Mouse (Mus musculus): ENCODE measurements at regions not wholly inside any gene's neighbourhood (a gene's known extent, or its start where the extent isn't known, plus 50 kb on each side); places are given as distances from the start of the nearest gene placed in this dataset.

- H3K27me3 ChIP-seq (ENCODE audit: control insufficient read depth, insufficient read depth, low read length): no peaks in the 10 kb centered on the region
- 0 out of 2 replicates have a peak, but pooled peaks cover 3% of the 10 kb centered on the region for H3K4me1 ChIP-seq (replicated peaks; ENCODE audit: control insufficient read depth, insufficient read depth, low read length)
- no peaks in the 10 kb centered on the region for H3K36me3 ChIP-seq (ENCODE audit: control insufficient read depth, insufficient read depth, low read length)
- no peak for TF ChIP-seq POLR2A (IDR thresholded peaks at IDR 0.05; ENCODE audit: control insufficient read depth, extremely low read depth, insufficient read depth, low read length, poor library complexity)
- no peak for TF ChIP-seq CTCF (IDR thresholded peaks at IDR 0.05; ENCODE audit: borderline replicate concordance, control insufficient read depth, extremely low read depth, insufficient read depth, low read length, poor library complexity)
- 97% methylated on average over 3 of the region's 3 CpGs for WGBS
- no peak overlapping the region for H3K27ac ChIP-seq (ENCODE audit: control insufficient read depth, insufficient read depth, low read length)
- H3K4me3 ChIP-seq (ENCODE audit: control insufficient read depth, insufficient read depth, low read length): no peak overlapping the region
- no peak for DNase-seq
Measured at GRCm38 (mm10) chr17:45912165-45912564, 120.0 kb downstream of the Vegfa start.

DNA sequence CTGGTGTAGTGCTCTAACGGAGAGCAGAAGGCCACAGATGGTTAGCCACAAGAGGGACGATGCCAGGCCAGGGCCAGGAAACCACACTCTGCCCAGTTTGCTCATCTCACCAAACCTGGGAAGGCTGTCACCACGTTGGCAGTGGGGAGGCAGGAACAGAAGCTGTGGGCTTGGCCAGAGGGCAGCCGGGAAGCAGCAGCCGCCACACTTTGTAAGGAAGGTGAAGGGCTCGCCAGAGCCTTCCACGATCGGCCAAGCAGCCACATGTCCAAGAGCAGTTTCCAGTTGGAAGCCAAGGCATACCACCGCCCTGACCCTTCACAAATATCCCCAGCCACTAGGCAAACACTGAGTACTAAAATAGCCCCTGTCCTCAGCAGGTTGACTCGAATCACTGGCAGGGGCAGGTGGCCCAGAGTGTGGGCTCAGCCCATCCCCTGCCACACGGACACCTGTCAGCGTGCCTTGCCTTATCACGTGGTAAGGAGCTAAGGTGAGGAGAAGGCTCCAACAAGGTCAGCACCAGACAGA lies 120.9 kb downstream of the Vegfa start:
- H3K27me3 ChIP-seq (ENCODE audit: control insufficient read depth, insufficient read depth, low read length): no peaks in the 10 kb centered on the region
- no peak overlapping the region for H3K27ac ChIP-seq (ENCODE audit: control insufficient read depth, insufficient read depth, low read length)
- TF ChIP-seq CTCF (IDR thresholded peaks at IDR 0.05; ENCODE audit: borderline replicate concordance, control insufficient read depth, extremely low read depth, insufficient read depth, low read length, poor library complexity): no peak
- no peak for TF ChIP-seq POLR2A (IDR thresholded peaks at IDR 0.05; ENCODE audit: control insufficient read depth, extremely low read depth, insufficient read depth, low read length, poor library complexity)
- H3K36me3 ChIP-seq (ENCODE audit: control insufficient read depth, insufficient read depth, low read length): no peaks in the 10 kb centered on the region
- DNase-seq: no peak
- 0 out of 2 replicates have a peak, but pooled peaks cover 3% of the 10 kb centered on the region for H3K4me1 ChIP-seq (replicated peaks; ENCODE audit: control insufficient read depth, insufficient read depth, low read length)
- H3K4me3 ChIP-seq (ENCODE audit: control insufficient read depth, insufficient read depth, low read length): no peak overlapping the region
- 78% methylated on average over 13 of the region's 13 CpGs for WGBS

DNA sequence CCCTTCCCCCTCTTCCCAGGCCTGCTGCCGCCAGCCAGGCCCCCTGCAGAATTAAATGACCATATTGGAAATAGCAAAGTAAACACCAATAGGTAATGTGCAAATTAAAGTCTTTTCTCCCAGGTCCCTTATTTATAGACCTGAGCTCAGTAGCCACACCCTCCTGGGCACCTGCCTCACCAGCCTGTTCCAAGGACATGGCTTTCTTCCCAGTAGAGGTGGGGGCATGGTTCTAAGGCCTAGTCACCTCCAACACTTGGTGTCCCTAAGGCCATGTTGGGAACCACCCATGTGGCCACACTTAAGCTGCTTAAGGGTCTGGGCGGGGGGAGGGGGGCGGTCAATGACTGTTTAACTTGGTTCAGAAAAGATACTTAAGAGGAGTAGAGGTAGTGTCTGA lies 121.9 kb downstream of the Vegfa start:
- 93% methylated on average over 3 of the region's 3 CpGs for WGBS
- DNase-seq: no peak
- no peak overlapping the region for H3K4me3 ChIP-seq (ENCODE audit: control insufficient read depth, insufficient read depth, low read length)
- H3K4me1 ChIP-seq (replicated peaks; ENCODE audit: control insufficient read depth, insufficient read depth, low read length): 0 out of 2 replicates have a peak, but pooled peaks cover 3% of the 10 kb centered on the region
- no peak overlapping the region for H3K27ac ChIP-seq (ENCODE audit: control insufficient read depth, insufficient read depth, low read length)
- TF ChIP-seq POLR2A (IDR thresholded peaks at IDR 0.05; ENCODE audit: control insufficient read depth, extremely low read depth, insufficient read depth, low read length, poor library complexity): no peak
- TF ChIP-seq CTCF (IDR thresholded peaks at IDR 0.05; ENCODE audit: borderline replicate concordance, control insufficient read depth, extremely low read depth, insufficient read depth, low read length, poor library complexity): no peak
- H3K27me3 ChIP-seq (ENCODE audit: control insufficient read depth, insufficient read depth, low read length): no peaks in the 10 kb centered on the region
- no peaks in the 10 kb centered on the region for H3K36me3 ChIP-seq (ENCODE audit: control insufficient read depth, insufficient read depth, low read length)

DNA sequence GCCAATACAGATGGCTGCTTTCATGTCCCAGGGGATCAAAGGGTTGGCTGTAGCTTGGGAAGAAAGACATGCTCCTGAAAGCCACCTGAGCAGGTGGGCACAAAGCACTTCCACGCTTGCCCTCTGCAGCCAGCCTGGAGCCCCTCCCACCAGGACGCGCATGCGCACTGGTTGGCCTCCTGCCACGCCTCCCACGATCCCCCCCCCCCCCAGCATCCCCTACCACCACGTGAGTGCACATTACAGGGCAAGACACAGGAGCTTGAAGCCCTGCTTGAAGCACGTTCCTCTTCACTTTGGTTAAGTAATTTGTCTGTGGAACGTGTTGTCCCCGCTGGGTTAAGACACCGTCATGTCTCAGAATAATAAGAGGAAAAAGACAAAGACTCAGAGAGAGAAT lies 124.6 kb downstream of the Vegfa start:
- H3K36me3 ChIP-seq (ENCODE audit: control insufficient read depth, insufficient read depth, low read length): no peaks in the 10 kb centered on the region
- no peaks in the 10 kb centered on the region for H3K27me3 ChIP-seq (ENCODE audit: control insufficient read depth, insufficient read depth, low read length)
- WGBS: 68% methylated on average over 11 of the region's 11 CpGs
- H3K4me1 ChIP-seq (replicated peaks; ENCODE audit: control insufficient read depth, insufficient read depth, low read length): 0 out of 2 replicates have a peak, but pooled peaks cover 3% of the 10 kb centered on the region
- H3K27ac ChIP-seq (ENCODE audit: control insufficient read depth, insufficient read depth, low read length): no peak overlapping the region
- TF ChIP-seq CTCF (IDR thresholded peaks at IDR 0.05; ENCODE audit: borderline replicate concordance, control insufficient read depth, extremely low read depth, insufficient read depth, low read length, poor library complexity) (no peak), POLR2A (IDR thresholded peaks at IDR 0.05; ENCODE audit: control insufficient read depth, extremely low read depth, insufficient read depth, low read length, poor library complexity) (no peak)
- no peak overlapping the region for H3K4me3 ChIP-seq (ENCODE audit: control insufficient read depth, insufficient read depth, low read length)
- peak; percentile 5 for DNase-seq

DNA sequence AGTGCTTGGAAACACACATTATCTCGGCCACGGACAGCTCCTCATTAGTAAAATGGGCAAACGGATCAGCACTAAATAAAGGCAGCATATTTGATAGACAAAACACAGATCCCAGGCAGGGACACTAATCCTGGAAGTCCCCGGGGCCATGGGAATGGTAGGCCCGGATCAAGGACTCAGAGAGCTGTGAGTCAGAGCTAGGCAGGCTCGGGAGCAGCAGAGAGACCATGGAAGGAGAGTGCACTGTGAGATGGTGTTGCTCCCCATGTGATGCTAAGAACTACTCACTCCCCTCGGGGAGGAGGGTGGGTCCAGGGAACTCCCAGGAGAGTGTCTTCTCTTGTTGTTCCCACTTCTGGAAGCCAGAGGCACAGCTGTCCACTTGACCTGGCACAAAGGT lies 126.6 kb downstream of the Vegfa start:
- Histone ChIP-seq H3K36me3 (ENCODE audit: control insufficient read depth, insufficient read depth, low read length) (no peaks in the 10 kb centered on the region), H3K27me3 (ENCODE audit: control insufficient read depth, insufficient read depth, low read length) (no peaks in the 10 kb centered on the region), H3K4me3 (ENCODE audit: control insufficient read depth, insufficient read depth, low read length) (no peak overlapping the region), H3K4me1 (replicated peaks; ENCODE audit: control insufficient read depth, insufficient read depth, low read length) (0 out of 2 replicates have a peak, but pooled peaks cover 3% of the 10 kb centered on the region), H3K27ac (ENCODE audit: control insufficient read depth, insufficient read depth, low read length) (no peak overlapping the region)
- WGBS: 92% methylated on average over 7 of the region's 7 CpGs
- TF ChIP-seq POLR2A (IDR thresholded peaks at IDR 0.05; ENCODE audit: control insufficient read depth, extremely low read depth, insufficient read depth, low read length, poor library complexity) (no peak), CTCF (IDR thresholded peaks at IDR 0.05; ENCODE audit: borderline replicate concordance, control insufficient read depth, extremely low read depth, insufficient read depth, low read length, poor library complexity) (no peak)
- no peak for DNase-seq

DNA sequence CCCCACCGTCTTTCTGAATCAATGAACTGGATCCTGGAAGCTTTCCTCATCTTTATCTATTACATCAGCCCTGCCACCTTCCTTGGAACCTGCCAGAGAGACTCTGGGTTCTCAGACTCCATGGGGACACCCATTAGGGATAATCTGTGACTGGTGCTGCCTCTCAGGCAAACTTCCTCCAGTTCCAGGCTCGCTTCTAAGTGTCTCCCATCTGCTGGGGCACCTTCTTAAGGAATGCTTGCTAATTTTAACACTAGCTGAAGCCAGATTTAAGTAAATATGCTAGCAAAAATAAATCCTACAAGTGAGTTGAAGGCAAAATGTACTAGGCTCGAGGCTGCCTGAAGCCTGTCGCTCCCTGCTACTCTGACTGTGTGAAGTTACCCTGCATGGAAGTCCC lies 127.9 kb downstream of the Vegfa start:
- Histone ChIP-seq H3K27me3 (ENCODE audit: control insufficient read depth, insufficient read depth, low read length) (no peaks in the 10 kb centered on the region), H3K4me3 (ENCODE audit: control insufficient read depth, insufficient read depth, low read length) (no peak overlapping the region), H3K4me1 (replicated peaks; ENCODE audit: control insufficient read depth, insufficient read depth, low read length) (0 out of 2 replicates have a peak, but pooled peaks cover 3% of the 10 kb centered on the region), H3K36me3 (ENCODE audit: control insufficient read depth, insufficient read depth, low read length) (no peaks in the 10 kb centered on the region), H3K27ac (ENCODE audit: control insufficient read depth, insufficient read depth, low read length) (no peak overlapping the region)
- 91% methylated on average over 4 of the region's 4 CpGs for WGBS
- DNase-seq: no peak
- TF ChIP-seq CTCF (IDR thresholded peaks at IDR 0.05; ENCODE audit: borderline replicate concordance, control insufficient read depth, extremely low read depth, insufficient read depth, low read length, poor library complexity) (no peak), POLR2A (IDR thresholded peaks at IDR 0.05; ENCODE audit: control insufficient read depth, extremely low read depth, insufficient read depth, low read length, poor library complexity) (no peak)

DNA sequence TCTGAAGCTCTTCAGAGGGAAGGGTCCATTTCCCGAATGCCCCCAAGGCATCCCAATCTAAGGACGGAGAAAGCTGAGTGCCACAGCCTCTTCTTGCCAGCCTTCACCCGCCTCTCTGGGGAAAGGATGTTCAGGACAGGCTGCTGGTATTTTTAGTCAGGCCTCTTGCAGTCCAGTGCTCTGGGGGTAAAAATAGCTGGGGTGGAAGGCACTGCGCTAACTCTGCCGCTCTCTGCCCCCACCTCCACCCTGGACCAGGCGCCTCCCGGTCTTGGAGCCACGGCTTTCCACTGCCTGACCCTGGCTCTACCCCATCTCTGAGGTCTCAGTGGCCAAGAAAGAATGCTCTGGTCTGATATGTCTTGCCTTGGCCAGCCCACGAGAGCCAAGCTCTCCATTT lies 128.9 kb downstream of the Vegfa start:
- no peaks in the 10 kb centered on the region for H3K27me3 ChIP-seq (ENCODE audit: control insufficient read depth, insufficient read depth, low read length)
- 92% methylated on average over 9 of the region's 9 CpGs for WGBS
- H3K4me1 ChIP-seq (replicated peaks; ENCODE audit: control insufficient read depth, insufficient read depth, low read length): 0 out of 2 replicates have a peak, but pooled peaks cover 3% of the 10 kb centered on the region
- H3K36me3 ChIP-seq (ENCODE audit: control insufficient read depth, insufficient read depth, low read length): no peaks in the 10 kb centered on the region
- TF ChIP-seq POLR2A (IDR thresholded peaks at IDR 0.05; ENCODE audit: control insufficient read depth, extremely low read depth, insufficient read depth, low read length, poor library complexity) (no peak), CTCF (IDR thresholded peaks at IDR 0.05; ENCODE audit: borderline replicate concordance, control insufficient read depth, extremely low read depth, insufficient read depth, low read length, poor library complexity) (no peak)
- no peak overlapping the region for H3K27ac ChIP-seq (ENCODE audit: control insufficient read depth, insufficient read depth, low read length)
- no peak overlapping the region for H3K4me3 ChIP-seq (ENCODE audit: control insufficient read depth, insufficient read depth, low read length)
- no peak for DNase-seq
